Mouse (Mus musculus) megakaryocyte, embryonic 14.5 days (primary cell): ENCODE measurements around the gene Gm45623.

Source experiments
- FLI1 ChIP-seq: IDR thresholded peaks from 2 replicates; pipeline ENCODE4 v1.6.1; 2012; ENCODE audit warnings: low read length, inconsistent platforms, mixed read lengths
- GATA1 ChIP-seq: IDR thresholded peaks from 3 replicates; pipeline ENCODE4 v1.6.1; 2012; ENCODE audit warnings: mixed read lengths, low read length, inconsistent platforms, borderline replicate concordance

DNA sequence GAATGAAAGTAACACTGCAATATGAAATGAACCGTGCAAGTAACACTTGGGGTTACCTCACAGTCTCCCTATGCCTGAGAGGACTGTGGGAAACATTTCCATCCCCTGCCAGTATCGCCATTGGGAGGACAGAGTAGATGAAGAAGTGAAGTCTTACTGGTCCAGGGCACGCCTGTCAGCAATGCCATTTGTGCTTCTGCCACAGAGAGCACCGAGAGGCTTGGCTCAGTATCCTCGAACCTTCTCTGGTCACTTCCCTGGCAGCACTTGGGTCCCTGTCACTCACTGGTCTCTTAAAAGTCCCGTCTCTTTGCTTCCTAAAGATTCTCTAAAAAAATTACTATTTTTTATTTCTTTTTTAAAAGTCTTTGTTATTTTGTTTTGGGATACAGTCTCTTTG lies 13.1 kb downstream of the Gm45623 start:
- TF ChIP-seq GATA1 (no peak), FLI1 (no peak)
